Mouse (Mus musculus) T-helper 2 cell (primary cell): ENCODE data around the gene Celf2.

ENCODE experiments used
- in situ Hi-C: fragments of 300-600 bp; cut with MboI, MseI; formaldehyde crosslinking; loops from one replicate; pipeline ENCODE4 v1.15.1; 2025; ENCODE audit warnings: high pct_unique_total_duplicates

The Celf2 gene

DNA sequence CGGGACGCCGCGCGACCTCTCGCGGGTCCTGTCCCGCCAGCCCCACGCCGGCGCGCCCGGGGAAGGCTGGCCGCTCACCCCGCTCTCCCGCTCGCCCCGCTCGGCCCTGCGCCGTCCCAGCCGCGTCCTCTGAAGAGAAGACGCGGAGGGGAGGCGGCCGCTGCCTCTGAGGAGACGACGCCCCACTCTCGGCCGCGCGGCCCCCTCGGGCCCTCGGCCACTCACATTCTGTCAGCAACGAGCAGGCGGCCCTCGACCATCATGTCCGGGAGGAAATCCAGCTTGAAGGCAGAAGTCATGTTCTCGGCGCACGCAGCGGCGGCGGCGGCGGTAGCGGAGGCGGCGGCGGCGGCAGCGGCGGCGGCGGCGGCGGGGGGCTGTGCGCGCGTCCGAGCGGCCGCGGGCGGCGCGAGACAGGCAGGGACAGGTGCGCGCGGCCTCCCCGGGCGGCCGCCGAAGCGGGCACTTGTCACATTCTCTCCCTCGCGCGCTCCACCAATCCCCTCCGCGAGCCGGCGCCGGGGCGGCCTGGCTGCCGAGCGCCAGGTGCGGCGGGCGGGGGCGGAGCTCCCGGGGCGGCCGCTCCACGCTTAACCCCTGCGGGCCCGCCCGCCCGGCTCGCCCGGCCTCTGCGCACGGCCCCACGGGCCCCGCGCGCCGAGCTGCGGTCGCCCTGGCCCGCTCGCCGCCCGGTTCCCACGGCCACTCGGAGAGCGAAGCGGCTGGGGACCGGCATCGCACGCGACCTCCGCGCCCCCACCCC lies 637.1 kb downstream of the Celf2 start:
- in situ Hi-C loops: no loop called here

DNA sequence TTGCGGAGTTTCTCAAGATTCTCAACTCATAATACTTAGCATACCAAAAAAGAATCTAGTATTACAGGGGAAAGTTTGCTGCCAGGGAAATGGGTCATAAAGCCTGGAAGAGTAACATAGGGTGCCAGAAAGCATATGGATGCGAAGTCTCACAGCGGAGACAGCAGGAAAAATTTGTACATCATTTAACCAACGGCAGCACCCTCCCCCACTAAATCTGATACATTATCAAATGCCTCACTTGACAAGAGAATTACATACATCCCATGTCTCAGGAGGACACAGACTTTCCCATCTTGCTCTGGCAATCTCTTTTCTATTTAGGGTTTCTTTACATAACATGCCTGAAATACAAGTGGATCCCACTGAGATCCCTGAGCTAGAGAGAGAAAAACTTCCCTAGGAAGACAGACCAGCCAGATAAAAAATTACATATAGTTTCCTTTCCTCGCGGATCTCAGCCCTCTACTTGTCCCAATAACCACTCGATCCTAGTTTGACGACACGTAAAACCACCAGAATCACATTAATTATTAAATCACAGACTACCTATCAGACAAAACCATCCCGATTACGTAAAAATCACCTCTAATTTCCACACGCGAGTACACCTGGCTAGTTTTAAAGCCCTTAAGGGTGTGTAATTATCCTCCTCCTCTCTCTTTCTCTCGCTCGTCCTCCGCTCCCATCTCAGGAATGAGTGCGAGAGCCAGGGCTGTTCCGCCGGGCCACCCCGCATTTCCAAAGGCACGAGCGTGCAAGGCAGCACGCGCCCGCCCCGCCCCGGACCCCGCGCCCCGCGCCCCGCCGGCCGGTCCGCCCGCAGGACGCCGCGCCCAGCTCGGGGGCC lies 637.9 kb downstream of the Celf2 start:
- in situ Hi-C loops: no loop called here

DNA sequence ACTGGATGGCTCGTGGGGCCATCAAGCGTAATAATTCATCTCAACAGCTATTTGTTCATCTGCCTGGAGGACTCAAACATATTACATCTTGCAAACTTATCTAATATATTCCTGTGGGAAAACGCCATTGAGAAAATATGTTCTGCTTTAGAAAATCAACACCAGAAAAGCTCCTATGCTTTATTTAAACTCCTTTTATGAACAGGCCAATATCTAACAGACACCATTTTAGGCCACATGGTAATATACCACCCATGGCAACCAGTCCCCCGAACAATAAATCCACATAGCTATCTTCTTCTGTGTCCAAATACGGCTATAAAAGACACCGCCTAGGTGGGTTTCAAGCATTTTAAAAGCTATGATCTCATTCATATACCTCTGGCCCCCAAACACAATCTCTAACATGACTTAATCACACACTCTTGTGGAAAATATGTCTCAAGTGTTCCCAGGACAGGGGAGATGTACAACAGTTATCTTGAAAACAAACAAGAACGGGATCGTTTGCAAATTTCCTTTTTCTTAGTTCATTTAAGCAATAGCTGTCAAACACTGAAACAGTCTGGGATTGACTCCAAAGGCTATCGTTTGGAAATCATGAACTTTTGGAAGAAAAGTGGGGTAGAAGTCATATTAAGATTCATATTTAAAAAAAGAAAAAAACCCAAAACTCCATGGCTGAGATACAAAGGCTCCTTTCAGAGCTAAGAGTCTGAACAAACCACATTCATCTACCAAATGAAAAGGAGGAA lies 639.2 kb downstream of the Celf2 start:
- in situ Hi-C loops: no loop called here

DNA sequence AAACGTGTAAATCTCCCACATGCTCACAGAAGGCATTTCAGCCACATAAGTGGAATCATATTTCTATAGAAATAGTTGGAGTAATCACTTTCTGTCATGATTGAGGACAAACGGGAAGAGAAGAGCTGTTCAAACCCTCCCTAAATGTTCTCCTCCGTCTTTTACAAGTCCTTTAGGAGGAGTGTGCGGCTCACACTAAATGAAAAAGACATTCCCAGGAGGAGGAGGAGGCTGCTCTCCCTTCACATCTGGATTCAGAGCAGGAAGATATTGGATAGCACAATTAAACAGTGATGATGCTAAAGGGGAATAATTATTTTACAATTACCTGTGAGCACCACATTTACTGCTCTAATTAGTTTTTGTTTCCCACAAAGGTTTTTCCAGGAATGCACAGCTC lies 642.1 kb downstream of the Celf2 start:
- in situ Hi-C loops: no loop called here

DNA sequence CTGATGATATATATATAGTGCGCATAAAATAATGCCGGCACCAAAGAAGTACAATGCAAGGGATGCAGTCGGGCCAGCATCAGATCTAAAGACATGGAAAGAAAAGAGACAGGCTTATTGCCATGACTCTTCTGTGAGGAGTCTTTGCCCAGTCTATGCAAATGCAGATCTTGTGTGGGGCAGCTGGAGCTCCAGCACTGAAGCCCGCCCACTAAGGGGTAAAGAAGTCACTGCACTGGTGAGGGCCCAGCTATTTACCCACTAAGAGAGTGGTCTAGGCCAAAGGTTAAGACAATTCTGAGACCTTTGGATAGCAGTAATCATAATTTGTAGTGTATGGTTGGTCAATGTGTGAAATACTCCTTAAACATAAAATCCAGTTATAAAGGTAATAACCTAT lies 643.6 kb downstream of the Celf2 start:
- in situ Hi-C loops: no loop called here

DNA sequence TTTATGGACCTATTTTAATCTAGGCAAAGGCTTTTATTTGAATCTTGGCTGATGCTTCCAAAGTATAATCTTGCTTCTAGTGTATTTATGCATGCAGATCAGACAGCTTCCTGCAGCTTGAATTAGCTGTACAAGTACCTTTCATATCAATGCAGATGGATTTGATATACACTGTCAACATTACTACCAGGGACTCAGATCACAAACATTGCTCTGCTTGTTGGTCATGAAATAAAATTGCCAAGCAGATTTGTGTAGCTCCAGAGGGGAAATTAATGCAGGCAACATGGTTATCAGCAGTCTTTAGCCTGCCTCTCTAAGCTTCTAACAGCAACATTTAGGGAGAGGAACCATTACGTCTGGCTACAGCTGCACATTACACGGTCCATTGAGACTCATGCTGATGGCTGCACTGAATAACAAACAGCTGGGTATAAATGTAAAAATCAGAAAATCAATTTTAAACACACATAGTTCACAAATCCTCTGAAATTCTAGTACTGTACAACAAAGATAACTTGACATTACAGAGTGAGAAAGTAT lies 659.2 kb downstream of the Celf2 start:
- in situ Hi-C loops: no loop called here

DNA sequence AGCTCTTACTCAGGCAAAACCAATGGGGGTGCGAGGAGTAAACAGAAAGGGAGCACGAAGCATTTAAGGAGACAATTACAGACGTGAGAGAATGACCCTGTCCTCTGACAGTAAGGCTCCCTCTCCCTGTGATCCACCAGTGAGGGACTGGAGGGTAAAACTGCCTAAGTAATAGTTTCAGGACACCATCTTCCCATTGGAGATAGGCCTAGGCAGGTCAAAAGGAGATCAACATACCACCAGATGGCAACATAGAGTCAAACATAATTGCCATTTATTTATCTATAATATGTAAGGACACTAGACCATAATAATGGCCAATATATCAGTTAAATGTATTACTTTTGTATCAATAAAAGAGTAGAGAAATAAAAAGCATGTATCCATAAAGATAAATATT lies 660.0 kb downstream of the Celf2 start:
- in situ Hi-C loops: no loop called here

DNA sequence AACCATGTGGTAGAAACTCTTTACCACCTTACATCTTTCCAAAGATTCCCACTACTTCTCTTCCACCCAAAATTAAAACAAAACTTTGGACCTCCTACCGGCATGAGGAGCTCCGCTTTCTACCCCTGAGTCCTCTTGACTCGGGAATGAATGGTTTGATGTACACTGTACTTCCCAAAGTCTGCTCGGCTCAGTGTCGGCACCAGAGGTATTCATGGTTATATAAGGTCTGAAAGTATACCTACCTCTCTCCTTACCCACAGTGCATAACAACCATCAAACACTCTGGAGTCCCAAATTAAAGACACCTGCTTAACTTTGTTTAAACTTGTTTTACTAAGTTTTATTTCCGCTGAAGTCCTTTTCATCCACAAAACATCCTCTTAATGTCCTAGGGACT lies 679.3 kb downstream of the Celf2 start:
- in situ Hi-C loops: no loop called here

DNA sequence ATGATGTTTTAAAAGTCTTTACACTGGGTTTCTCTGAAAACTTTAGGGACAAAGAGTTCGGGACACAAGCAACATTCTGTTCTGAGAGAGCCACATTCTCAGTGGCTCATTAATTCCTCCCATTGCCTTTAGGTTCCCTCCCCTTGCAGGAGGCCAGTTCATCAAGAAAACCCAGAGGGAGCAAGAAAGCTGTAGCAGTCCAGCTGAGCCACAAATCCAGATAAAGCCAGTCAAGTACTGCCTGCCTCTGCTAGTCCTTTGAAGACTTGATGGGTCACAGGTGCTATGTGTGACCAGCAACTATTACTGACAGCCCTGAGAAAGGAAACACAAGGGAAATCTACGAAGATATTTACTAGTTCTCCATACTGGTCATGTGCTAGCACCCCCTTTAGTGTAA lies 681.8 kb downstream of the Celf2 start:
- in situ Hi-C loops: no loop called here

DNA sequence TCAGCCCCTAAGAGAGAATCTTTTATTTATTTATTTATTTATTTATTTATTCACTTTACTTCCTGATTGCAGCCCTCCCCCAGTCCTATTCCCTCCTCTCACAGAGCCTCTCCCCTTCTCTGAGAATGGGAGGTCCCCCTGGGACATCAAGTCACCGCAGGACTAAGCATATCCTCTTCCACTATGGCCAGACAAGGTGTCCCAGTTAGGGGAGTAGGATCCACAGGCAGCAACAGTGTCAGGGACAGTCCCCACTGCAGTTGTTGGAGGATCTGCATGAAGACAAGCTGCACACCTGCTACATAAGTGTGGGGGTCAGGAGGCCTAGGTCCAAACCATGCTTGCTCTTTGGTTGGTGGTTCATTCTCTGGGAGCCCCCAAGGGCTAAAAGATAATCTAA lies 686.3 kb downstream of the Celf2 start:
- in situ Hi-C loops: no loop called here

DNA sequence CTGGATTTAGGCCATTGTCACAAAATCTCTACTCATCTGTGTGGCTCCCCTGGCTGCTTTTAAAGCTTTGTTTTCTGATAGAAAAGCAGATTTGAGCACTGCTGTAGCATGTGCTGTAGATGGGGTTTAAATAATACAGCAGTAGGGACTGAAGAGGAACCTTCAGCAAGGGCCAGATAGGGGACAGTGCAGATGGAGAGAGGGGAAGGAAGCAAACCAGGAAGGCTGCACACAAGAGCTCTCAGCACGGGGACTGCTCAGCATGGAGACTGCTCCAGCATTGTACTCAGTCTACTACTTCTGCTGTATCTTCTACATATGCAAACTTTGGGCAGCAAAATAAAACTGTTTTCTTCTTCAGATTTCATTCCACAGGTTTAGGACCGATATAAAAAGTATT lies 687.8 kb downstream of the Celf2 start:
- in situ Hi-C loops: no loop called here

DNA sequence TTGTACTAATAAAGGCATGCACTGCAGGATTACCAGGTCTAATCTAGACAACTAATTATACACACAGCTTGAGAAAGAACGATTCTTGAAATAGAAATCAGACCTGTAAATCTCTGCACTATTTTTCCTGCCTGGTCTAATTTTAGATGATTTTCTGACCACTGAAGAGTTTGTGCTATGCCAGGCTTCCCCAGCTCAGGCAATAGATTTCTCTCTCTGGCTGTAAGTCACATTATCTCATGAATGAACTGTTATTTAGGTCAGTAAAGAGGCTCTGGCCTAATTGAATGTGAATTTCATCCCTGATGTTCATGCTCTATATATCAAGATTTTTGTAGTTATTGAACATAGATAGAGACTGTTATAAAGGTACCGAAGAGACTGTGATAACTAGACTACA lies 694.1 kb downstream of the Celf2 start:
- in situ Hi-C loops: no loop called here

DNA sequence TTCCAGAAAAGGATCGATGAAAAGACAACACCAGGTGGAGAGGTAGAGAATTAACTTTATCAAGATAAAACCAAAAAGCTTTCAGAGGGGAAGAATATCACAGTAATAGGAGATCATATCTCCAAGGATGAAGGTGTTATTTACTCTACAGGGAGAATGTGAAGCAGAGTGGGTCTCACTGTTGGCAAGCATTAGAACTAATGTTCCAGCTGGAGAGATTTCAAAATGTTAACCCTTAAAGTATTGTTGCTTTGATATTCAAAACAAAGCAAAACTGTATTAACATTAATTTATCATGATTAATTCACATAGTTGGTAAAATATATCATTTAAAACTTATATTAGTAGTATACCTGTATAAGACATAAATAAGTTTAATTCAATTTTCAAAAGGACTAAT lies 700.6 kb downstream of the Celf2 start:
- in situ Hi-C loops: no loop called here

DNA sequence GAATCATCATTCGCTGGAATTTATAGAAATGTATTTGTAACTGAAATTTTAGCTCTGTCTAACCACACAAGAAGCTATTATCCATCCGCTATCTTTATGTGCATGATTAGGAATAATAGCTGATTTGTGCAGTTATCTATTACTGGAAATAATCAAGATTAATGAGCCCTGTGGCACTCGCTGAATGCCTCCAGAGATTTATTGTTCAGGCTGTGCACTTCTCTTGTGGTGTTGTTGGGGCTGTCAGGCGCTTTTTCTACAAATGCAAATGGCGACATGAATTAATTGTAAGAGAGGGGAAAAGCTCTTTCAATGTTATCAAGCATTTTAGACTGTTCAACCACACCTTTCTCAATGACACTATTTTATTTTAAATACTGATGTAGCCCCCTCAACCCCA lies 712.6 kb downstream of the Celf2 start:
- in situ Hi-C loops: no loop called here

DNA sequence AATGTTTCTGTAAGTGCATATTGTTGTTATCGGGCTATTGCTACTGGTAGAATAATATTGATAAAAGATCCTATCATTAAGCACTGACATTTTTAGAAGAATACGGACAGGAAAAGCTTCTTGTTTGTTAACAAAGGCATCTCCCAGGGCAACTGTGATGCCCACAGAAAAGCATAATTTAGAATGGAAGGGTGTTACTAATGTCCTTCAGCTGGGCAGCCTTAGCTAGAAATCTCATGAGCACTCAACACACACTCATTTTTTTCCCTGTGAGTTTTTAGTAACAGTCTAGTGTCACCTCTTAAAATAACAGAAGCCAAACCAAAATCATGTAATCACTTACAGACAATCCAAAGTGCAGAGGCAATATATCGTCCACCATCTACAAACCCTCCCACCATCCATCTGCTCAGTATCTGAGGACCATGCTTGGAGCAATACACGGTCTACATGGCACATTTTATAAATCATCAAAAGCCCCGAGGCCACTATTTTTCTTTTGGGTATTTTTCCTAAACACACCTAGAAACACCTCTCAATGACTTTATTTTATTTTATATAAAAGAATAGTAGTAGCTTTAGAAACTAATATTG lies 713.3 kb downstream of the Celf2 start:
- in situ Hi-C loops: no loop called here

DNA sequence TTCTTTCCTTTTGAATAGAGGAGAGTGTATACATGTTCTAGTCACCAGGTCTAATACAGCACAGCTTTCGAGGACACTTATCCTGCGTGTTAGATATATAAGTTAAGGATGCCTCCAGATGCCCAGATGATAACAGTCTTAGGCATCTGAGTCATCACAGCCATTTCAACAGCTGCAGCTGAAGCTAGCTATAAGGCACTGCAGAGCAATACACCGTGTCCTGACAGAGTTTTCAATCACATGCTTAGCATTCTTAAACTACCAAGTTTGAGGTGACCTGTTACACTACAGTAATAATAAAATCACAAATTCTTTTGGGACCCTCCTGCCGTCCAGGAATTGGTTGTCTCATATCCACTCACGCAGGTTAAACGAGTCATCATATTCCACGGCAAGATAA lies 714.5 kb downstream of the Celf2 start:
- in situ Hi-C loops: no loop called here

DNA sequence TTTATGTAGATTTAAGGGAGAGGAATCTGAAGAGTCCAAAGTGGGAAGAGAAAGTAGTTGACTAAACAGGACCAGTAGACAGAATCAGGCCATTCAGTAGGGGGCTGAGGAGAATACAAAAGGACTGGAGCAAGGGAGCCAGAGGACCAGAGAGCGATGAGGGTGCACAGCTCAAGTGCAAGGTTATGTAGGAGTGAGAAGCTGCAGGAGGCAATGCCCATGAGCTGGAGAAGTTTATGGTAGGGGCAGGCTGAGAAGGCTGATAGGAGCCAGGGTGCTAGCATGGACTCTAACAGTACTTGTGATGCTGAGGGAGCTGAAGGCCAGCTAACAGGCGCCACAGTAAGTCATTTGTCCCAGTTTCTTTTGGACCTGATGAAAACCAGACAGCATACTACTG lies 718.5 kb downstream of the Celf2 start:
- in situ Hi-C loops: no loop called here

DNA sequence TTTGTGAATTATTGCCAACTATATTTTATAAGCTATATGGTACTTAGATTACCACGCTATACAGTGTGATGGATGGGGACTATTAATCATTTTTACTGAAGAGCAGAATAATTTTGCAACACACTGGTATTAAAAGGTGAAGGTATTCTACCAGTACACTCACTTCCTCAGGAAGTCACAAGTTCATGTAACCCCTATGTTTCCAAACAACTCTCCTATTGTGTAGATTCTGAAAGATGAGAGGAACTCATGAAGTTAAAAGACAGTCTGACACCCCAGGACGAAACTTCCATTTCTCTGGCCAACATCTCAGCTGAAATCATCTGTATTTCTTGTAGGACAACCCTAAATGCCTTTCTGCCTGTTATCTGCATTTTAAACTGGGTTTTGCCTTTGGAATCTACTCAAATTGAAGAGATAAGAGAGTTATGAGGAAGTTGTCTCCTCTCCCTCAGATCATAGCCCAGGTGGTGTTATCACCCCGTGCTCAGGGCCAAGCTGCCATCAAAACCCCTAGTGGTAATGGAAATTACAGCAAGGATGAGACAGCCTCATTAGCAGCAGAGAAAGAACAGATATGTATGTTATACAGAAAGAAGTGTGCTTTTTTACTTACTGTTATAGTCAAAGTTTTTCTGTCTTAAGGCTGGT lies 722.7 kb downstream of the Celf2 start:
- in situ Hi-C loops: no loop called here

DNA sequence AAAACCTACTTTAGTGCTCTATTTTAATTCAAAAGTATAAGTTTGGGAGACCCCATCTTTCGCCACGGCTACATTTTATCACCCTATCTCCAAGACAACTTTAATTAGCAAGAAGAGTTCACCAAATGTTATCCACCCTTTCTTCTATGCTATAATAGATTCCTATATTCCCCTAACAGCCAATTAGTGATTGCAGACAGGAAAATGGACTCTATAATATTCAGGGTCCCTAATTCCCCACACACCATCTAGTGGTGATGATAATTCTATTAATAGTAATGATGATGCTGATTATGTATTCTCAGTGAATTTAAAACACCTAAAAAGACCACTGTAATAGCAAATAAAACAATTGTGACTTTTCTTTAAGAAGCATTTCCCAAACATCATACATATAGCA lies 739.1 kb downstream of the Celf2 start:
- in situ Hi-C loops: no loop called here

DNA sequence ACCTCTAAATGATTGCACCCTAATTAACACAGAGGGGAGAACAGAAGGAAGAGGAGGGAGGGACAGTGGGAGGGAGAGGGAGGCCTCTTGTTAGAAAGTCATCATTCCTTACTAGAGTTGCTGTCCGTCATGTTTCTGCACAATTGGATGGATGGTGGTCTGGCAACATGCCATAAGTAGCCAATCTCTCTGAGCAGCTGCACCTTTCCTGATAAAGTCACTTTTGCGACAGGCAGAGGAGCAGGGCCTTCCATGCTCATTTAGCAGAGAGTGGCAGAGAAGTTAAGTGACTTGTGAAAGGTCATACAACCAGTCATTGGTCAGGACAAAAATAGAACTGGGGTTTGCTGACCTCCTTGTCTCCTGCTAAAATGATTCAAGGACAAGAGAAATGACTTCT lies 747.0 kb downstream of the Celf2 start:
- in situ Hi-C loops: no loop called here

DNA sequence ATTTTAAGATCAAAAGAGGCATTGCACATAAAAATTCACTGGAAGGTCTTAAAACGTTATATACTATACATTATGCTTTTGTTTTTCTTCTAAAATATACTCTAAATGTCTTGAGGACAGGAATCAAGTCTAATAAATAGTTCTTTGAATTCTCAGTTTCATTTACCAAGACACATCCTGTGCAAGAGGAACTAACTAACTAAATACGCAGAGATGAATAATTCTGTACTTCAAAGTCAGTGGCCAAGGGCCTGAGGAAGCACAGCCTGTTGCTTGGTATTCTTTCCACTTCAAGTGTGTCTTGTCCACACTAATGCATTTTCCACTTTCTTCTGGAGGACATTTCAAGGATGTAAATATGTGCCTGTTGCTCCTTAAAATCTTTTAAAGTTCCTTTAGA lies 766.2 kb downstream of the Celf2 start:
- in situ Hi-C loops: no loop called here
